Comparison of ENCODE assay signal across 8 mouse cellular contexts in genomic region chr10:76344711-76345539, GRCm38 (mm10). TPM values are rescaled to one million over a fixed set of nuclear protein-coding genes. Genes with fewer than 3 reads are reported as not detected.
DNase-seq lines count a peak whose midpoint lies in the region; ATAC-seq and TF ChIP-seq lines count a peak whose summit lies in the region.

Gene Dip2a (minus strand): TSS chr10:76345291.

- peaks cover 50% of the 10 kb centered on the region for H3K79me2 ChIP-seq in C2C12 (ENCODE audit: control insufficient read depth, insufficient read depth)

- no peaks in the 10 kb centered on the region for H3K9me3 ChIP-seq in erythroblast, embryonic 14.5 days (ENCODE audit: control insufficient read depth, low read length)
- no peaks in the 10 kb centered on the region for H3K9me3 ChIP-seq in heart, embryonic 12.5 days (replicated peaks)
- H3K9me3 ChIP-seq in kidney, postnatal 0 days (replicated peaks; ENCODE audit: low read length), result no peaks in the 10 kb centered on the region
- no peaks in the 10 kb centered on the region for H3K9me3 ChIP-seq in liver, embryonic 11.5 days (ENCODE audit: control insufficient read depth, low read length)
- no peaks in the 10 kb centered on the region for H3K9me3 ChIP-seq in stomach, embryonic 14.5 days (ENCODE audit: control insufficient read depth, low read depth, low read length)

- peak; percentile 93 for ATAC-seq in heart, embryonic 12.5 days (ENCODE audit: insufficient number of reproducible peaks, low FRiP score)
- peak; percentile 90 for ATAC-seq in kidney, postnatal 0 days (replicated peaks; ENCODE audit: low FRiP score, low read depth)
- peak; percentile 90 for ATAC-seq in liver, embryonic 11.5 days (replicated peaks; ENCODE audit: low FRiP score)
- ATAC-seq in stomach, embryonic 14.5 days (ENCODE audit: insufficient number of reproducible peaks, insufficient read depth, low FRiP score, low read depth), result peak; percentile 94

- peak within 1 kb of the TSS; percentile 95 for H3ac ChIP-seq in C2C12 (ENCODE audit: control insufficient read depth, insufficient read length, low read depth)

- DNase-seq in brain, embryonic 14.5 days (ENCODE audit: low read depth), result peak; percentile 97
- peak; percentile 93 for DNase-seq in kidney, postnatal 0 days (ENCODE audit: low spot score)
- peak; percentile 92 for DNase-seq in liver, embryonic 11.5 days (ENCODE audit: low spot score)
- DNase-seq in naive thymus-derived CD4-positive, alpha-beta T cell, adult 2 months (ENCODE audit: low read depth), result peak; percentile 96

- peaks cover 5% of the 10 kb centered on the region for H3K36me3 ChIP-seq in C2C12 (ENCODE audit: control insufficient read depth, insufficient read depth)
- peaks cover 16% of the 10 kb centered on the region for H3K36me3 ChIP-seq in erythroblast, embryonic 14.5 days (ENCODE audit: control insufficient read depth)
- H3K36me3 ChIP-seq in heart, embryonic 12.5 days, result peaks cover 12% of the 10 kb centered on the region
- H3K36me3 ChIP-seq in kidney, postnatal 0 days (ENCODE audit: insufficient read depth, low read length), result no peaks in the 10 kb centered on the region
- H3K36me3 ChIP-seq in liver, embryonic 11.5 days (ENCODE audit: control insufficient read depth, insufficient read depth, low read length), result no peaks in the 10 kb centered on the region
- H3K36me3 ChIP-seq in stomach, embryonic 14.5 days (ENCODE audit: control insufficient read depth, insufficient read depth, low read length), result peaks cover 4% of the 10 kb centered on the region; the same call in 1 of the 2 replicates

- peaks cover 22% of the 10 kb centered on the region for H3K4me1 ChIP-seq in erythroblast, embryonic 14.5 days (ENCODE audit: control insufficient read depth)
- peaks cover 21% of the 10 kb centered on the region for H3K4me1 ChIP-seq in heart, embryonic 12.5 days (replicated peaks)
- H3K4me1 ChIP-seq in kidney, postnatal 0 days (replicated peaks; ENCODE audit: insufficient read depth, low read length), result peaks cover 14% of the 10 kb centered on the region; the same call in 1 of the 2 replicates
- H3K4me1 ChIP-seq in liver, embryonic 11.5 days (replicated peaks; ENCODE audit: control insufficient read depth, insufficient read depth, low read length), result 0 out of 2 replicates have a peak, but pooled peaks cover 6% of the 10 kb centered on the region
- peaks cover 12% of the 10 kb centered on the region for H3K4me1 ChIP-seq in stomach, embryonic 14.5 days (ENCODE audit: control insufficient read depth, insufficient read depth, low read length)

- H3K4me3 ChIP-seq in C2C12 (ENCODE audit: insufficient read depth, poor library complexity, severe bottlenecking), result peak within 1 kb of the TSS; percentile 72
- H3K4me3 ChIP-seq in erythroblast, embryonic 14.5 days (replicated peaks), result peak within 1 kb of the TSS; percentile 76
- H3K4me3 ChIP-seq in heart, embryonic 12.5 days, result peak within 1 kb of the TSS; percentile 79
- peak within 1 kb of the TSS; percentile 90 for H3K4me3 ChIP-seq in kidney, postnatal 0 days (replicated peaks; ENCODE audit: low read depth, low read length)
- H3K4me3 ChIP-seq in liver, embryonic 11.5 days (ENCODE audit: low read depth, low read length), result peak within 1 kb of the TSS; percentile 87
- H3K4me3 ChIP-seq in stomach, embryonic 14.5 days (ENCODE audit: low read depth, low read length), result peak within 1 kb of the TSS; percentile 93

- WGBS in heart, embryonic 12.5 days, result under 1% methylated on average over 87 of the region's 94 CpGs
- under 1% methylated on average over 68 of the region's 94 CpGs for WGBS in kidney, postnatal 0 days
- under 1% methylated on average over 83 of the region's 94 CpGs for WGBS in liver, embryonic 11.5 days
- WGBS in stomach, embryonic 14.5 days, result under 1% methylated on average over 87 of the region's 94 CpGs

- H3K27ac ChIP-seq in heart, embryonic 12.5 days (ENCODE audit: poor library complexity, severe bottlenecking), result peak within 1 kb of the TSS; percentile 81
- H3K27ac ChIP-seq in kidney, postnatal 0 days, result peak within 1 kb of the TSS; percentile 91
- H3K27ac ChIP-seq in liver, embryonic 11.5 days (ENCODE audit: low read depth, low read length), result 0 out of 2 replicates have a peak within 1 kb of the TSS, but pooled peaks have one; percentile 47
- H3K27ac ChIP-seq in stomach, embryonic 14.5 days (ENCODE audit: low read length), result peak within 1 kb of the TSS; percentile 80

- H3K79me3 ChIP-seq in C2C12 (ENCODE audit: low read depth), result peaks cover 24% of the 10 kb centered on the region

- TF ChIP-seq CTCF in C2C12 (IDR thresholded peaks at IDR 0.05; ENCODE audit: control insufficient read depth, insufficient read depth, insufficient read length), result peak; percentile 1
- TF ChIP-seq CTCF in brain, embryonic 14.5 days (IDR thresholded peaks at IDR 0.05; ENCODE audit: borderline replicate concordance, extremely low read depth, insufficient read depth, insufficient read length), result no peak
- TF ChIP-seq CTCF in kidney, postnatal 0 days (IDR thresholded peaks at IDR 0.05; ENCODE audit: low read depth), result no peak

- TF ChIP-seq POLR2A in brain, embryonic 14.5 days (IDR thresholded peaks at IDR 0.05; ENCODE audit: borderline replicate concordance, extremely low read depth, insufficient read depth, insufficient read length, poor library complexity, severe bottlenecking), result peak; percentile 79

- no peaks in the 10 kb centered on the region for H3K27me3 ChIP-seq in C2C12 (ENCODE audit: control insufficient read depth, insufficient read depth, insufficient read length)
- H3K27me3 ChIP-seq in erythroblast, embryonic 14.5 days (ENCODE audit: control insufficient read depth), result peaks cover 21% of the 10 kb centered on the region
- no peaks in the 10 kb centered on the region for H3K27me3 ChIP-seq in heart, embryonic 12.5 days (replicated peaks)
- no peaks in the 10 kb centered on the region for H3K27me3 ChIP-seq in kidney, postnatal 0 days (ENCODE audit: insufficient read depth, low read length)
- no peaks in the 10 kb centered on the region for H3K27me3 ChIP-seq in liver, embryonic 11.5 days (replicated peaks; ENCODE audit: control insufficient read depth, insufficient read depth, low read length)
- H3K27me3 ChIP-seq in stomach, embryonic 14.5 days (ENCODE audit: control insufficient read depth, insufficient read depth, low read length), result no peaks in the 10 kb centered on the region

- H3K4me2 ChIP-seq in heart, embryonic 12.5 days, result peak within 1 kb of the TSS; percentile 84
- peak within 1 kb of the TSS; percentile 92 for H3K4me2 ChIP-seq in kidney, postnatal 0 days (ENCODE audit: low read length)
- H3K4me2 ChIP-seq in liver, embryonic 11.5 days, result peak within 1 kb of the TSS; percentile 85
- peak within 1 kb of the TSS; percentile 91 for H3K4me2 ChIP-seq in stomach, embryonic 14.5 days (replicated peaks; ENCODE audit: low read depth, low read length)

- peak within 1 kb of the TSS; percentile 87 for H3K9ac ChIP-seq in heart, embryonic 12.5 days
- peak within 1 kb of the TSS; percentile 91 for H3K9ac ChIP-seq in kidney, postnatal 0 days (ENCODE audit: low read depth, low read length)
- peak within 1 kb of the TSS; percentile 82 for H3K9ac ChIP-seq in liver, embryonic 11.5 days (ENCODE audit: low read depth, low read length)
- H3K9ac ChIP-seq in stomach, embryonic 14.5 days (replicated peaks; ENCODE audit: low read depth, low read length), result peak within 1 kb of the TSS; percentile 90

TF ChIP-seq in C2C12, 6 proteins besides CTCF, POLR2A, EP300 and RAD21:
- no peak for TF ChIP-seq MYOD1 (IDR thresholded peaks at IDR 0.05; ENCODE audit: control insufficient read depth, insufficient read length, low read depth)
- no peak for TF ChIP-seq USF1 (IDR thresholded peaks at IDR 0.05; ENCODE audit: low read depth)
- TF ChIP-seq MAX (IDR thresholded peaks at IDR 0.05), result no peak
- TF ChIP-seq MYOG (IDR thresholded peaks at IDR 0.05; ENCODE audit: control insufficient read depth, extremely low read depth, insufficient read length), result no peak
- TF ChIP-seq FOSL1 (IDR thresholded peaks at IDR 0.05; ENCODE audit: insufficient read depth, low read length, poor library complexity, severe bottlenecking), result no peak
- TF ChIP-seq CEBPB (IDR thresholded peaks at IDR 0.05; ENCODE audit: low read depth), result no peak
TF ChIP-seq in C2C12: peak in this region for 0.

RNA-seq across cellular contexts. Expression of gene Dip2a, which starts in this region (rescaled TPM):
- 26.0 TPM for polyA plus RNA-seq in C2C12 (2012; fragmentation: generic; extraction: Trizol)
- polyA plus RNA-seq in brain, embryonic 14.5 days (2012; rRNA removed), result 38.3 and 43.2 TPM in 2 replicates
- 0.02 and 0.03 TPM in 2 replicates for polyA plus RNA-seq in erythroblast, embryonic 14.5 days (2012)
- polyA plus RNA-seq in heart, embryonic 12.5 days (2016; fragmentation: Nextera tagmentation; extraction: Ambion mirVana), result 11.4 and 12.3 TPM in 2 replicates
- 7.6 and 8.2 TPM in 2 replicates for polyA plus RNA-seq in kidney, postnatal 0 days (2015; fragmentation: Nextera tagmentation; extraction: Ambion mirVana)
- polyA plus RNA-seq in liver, embryonic 11.5 days (2014; fragmentation: Nextera tagmentation; extraction: Ambion mirVana), result 1.9 and 2.0 TPM in 2 replicates
- polyA plus RNA-seq in stomach, embryonic 14.5 days (2014; fragmentation: Nextera tagmentation; extraction: Ambion mirVana), result 7.8 TPM in 2 replicates

Comparison
In these comparisons a context has a peak if more than half of its experiments do, and no peak if none do; other contexts are left out.
1. Peak in every context shown above with its lines: DNase-seq, ATAC-seq, H3K4me3 ChIP-seq and H3K27ac ChIP-seq.